Mouse (Mus musculus): ENCODE data around the gene Arf6. TPM values are rescaled to one million over a fixed set of nuclear protein-coding genes. Genes with fewer than 3 reads are reported as not detected.
"Not testable (repeated sequence)": the region's sequence is repeated elsewhere in the genome, so short reads cannot be mapped to it uniquely, and the experiment has no call there.

Arf6 gene
- polyA plus RNA-seq, 1 experiment from 2014 or later = 42.4 TPM

DNA sequence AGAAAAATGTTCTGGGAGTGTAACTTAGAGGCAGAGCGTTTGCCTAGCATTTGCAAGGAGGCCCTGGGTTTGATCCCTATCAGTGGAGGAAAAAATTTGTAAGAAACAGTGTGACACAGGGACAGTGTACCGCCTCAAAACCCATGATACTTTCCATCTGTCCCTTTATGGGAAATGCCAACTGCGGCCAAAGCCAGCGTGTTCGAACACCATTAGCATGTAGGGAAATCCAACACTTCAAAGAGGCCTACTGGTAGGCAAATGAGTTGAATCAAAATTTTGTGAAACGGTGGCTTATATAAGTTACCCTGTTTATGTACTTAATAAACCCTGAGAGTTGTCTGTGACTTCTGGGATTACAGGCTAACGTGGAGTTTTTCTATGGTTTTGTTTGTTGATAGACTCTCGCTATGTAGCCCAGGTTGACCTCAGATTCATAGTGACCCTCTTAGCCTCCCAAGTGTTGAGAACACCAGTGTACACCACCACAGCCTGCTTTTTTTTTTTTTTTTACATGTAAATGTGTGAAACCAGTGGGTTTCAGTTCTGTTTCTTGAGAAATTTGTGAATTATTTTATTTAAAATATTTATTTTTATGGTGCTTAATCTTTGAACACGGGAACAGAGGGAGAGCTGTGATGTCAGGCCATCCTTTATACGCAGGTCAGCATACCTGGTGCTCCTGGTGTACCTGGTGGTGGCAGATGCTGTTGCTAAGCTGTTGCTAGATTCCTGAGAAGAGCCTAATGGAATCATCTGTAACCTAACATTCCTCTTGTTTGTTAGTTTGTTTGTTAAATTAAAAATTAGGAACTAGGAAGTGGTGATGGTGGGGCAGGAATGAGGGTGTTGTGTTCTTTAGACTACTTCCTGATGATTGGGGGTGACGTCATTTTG is 6.9 kb downstream of the Arf6 start:
- H3K27me3 ChIP-seq (ENCODE audit: insufficient read depth, poor library complexity, severe bottlenecking) = no peaks in the 10 kb centered on the region
- DNase-seq (ENCODE audit: low spot score) = no peak
- H3K4me3 ChIP-seq = no peak overlapping the region
- H3K36me3 ChIP-seq = peaks cover 34% of the 10 kb centered on the region
- no peaks in the 10 kb centered on the region for H3K9me3 ChIP-seq
- no peak overlapping the region for H3K27ac ChIP-seq
- peaks cover 21% of the 10 kb centered on the region for H3K4me1 ChIP-seq (replicated peaks)
- WGBS = 91% methylated on average over 11 of the region's 11 CpGs

DNA sequence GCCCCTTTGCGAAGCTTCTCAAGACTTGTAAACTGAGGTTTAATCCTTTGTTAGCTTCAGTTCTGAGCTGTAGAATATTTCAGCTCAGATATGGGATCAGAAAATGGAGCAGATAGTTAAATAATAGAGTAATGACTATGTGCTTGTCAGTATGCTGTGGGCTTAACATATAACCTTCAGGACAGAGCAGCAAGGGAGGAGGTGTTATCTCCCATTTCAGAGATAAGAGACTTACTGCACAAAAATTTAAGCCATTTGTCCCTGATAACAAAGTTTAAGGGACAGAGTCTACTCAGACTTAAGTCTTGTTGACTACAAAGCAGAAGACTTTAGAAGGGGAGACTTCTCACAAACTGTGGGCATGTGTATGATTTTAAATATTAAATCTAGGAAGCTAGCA is 10.9 kb downstream of the Arf6 start:
- peaks cover 4% of the 10 kb centered on the region; the same call in 1 of the 2 replicates for H3K36me3 ChIP-seq
- H3K9me3 ChIP-seq = no peaks in the 10 kb centered on the region
- no peaks in the 10 kb centered on the region for H3K4me1 ChIP-seq (replicated peaks)
- no peak overlapping the region for H3K4me3 ChIP-seq
- no peak overlapping the region for H3K27ac ChIP-seq
- DNase-seq (ENCODE audit: low spot score) = no peak
- WGBS = 93% methylated on average over 1 of the region's 1 CpGs
- no peaks in the 10 kb centered on the region for H3K27me3 ChIP-seq (ENCODE audit: insufficient read depth, poor library complexity, severe bottlenecking)

DNA sequence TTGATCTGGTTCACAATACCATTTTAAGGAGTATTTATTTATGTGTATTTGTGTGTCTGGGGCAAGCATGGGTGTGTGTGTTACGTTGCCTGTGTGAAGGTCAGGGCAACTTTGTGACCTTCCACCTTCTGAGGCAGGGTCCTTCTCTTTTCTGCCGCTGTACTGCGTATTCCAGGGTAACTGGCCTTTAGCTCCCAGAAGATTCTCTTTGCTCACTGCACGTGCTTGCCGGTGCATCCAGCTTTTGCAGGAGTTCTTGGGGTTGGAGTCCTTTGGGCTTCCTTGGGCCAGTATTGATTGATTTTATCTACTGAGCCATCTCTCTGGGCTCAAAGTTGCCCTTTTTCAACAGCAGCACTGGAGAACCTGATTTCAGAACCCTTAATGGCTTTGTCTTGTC is 12.7 kb downstream of the Arf6 start:
- 93% methylated on average over 5 of the region's 5 CpGs for WGBS
- no peaks in the 10 kb centered on the region for H3K9me3 ChIP-seq
- H3K27me3 ChIP-seq (ENCODE audit: insufficient read depth, poor library complexity, severe bottlenecking) = no peaks in the 10 kb centered on the region
- no peak overlapping the region for H3K27ac ChIP-seq
- no peak overlapping the region for H3K4me3 ChIP-seq
- peaks cover 4% of the 10 kb centered on the region; the same call in 1 of the 2 replicates for H3K36me3 ChIP-seq
- DNase-seq (ENCODE audit: low spot score) = no peak
- H3K4me1 ChIP-seq (replicated peaks) = no peaks in the 10 kb centered on the region

DNA sequence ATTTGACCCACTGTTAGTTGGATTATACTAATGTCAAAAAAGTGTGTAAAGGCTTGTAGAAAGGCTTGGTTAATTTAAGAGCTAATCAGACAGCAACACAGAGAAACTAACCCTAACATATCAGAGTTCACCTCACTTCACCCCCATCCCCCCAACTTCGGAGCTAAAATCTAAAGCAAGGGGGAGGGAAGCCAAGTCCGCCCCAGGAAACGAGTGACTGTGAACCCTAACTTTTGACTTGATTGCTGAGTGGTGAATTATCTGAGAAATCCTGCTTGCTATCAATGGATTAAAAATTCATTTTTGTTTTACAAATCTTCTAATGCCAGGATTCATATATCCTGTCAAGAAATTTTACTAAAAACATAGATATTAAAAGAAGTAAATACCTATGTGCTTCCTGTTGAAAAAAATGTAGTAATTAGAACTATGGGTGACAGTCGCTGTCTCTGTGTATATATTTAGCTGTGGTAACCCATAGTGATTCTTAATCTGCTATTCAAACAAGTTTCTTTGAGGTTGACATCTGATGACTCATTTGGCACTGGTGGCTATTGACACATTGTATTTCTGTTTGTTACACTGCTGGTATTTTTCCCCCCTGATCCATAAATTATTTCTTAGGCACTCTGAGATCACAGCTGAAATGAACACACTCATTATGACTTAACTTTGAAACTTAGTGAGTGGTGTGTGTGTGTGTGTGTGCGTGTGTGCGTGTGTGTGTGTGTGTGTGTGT is 13.8 kb downstream of the Arf6 start:
- no peaks in the 10 kb centered on the region for H3K27me3 ChIP-seq (ENCODE audit: insufficient read depth, poor library complexity, severe bottlenecking)
- DNase-seq (ENCODE audit: low spot score) = no peak
- 84% methylated on average over 6 of the region's 6 CpGs for WGBS
- no peaks in the 10 kb centered on the region for H3K36me3 ChIP-seq
- no peak overlapping the region for H3K27ac ChIP-seq
- H3K4me3 ChIP-seq = no peak overlapping the region
- H3K4me1 ChIP-seq (replicated peaks) = no peaks in the 10 kb centered on the region
- no peaks in the 10 kb centered on the region for H3K9me3 ChIP-seq

DNA sequence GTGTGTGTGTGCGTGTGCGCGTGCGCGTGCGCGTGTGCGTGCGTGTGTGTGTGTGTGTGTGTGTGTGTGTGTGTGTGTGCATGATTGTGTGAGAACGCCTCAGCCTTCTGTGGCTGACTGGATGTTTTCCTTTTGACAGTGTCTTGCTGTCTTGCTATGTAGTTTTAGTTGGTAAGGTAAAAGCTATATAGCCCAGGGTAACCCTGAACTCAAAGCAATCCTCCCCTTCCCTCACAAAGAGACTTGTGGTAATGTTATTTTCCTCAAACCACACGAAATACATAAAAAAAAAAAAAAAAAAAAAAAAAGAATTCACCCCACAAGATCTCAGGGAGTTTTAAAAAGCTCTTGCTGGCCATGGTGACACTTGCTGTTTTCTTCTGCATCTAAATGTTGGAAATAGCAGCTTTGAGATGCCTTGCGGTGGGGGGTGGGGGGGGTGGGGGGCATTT is 14.4 kb downstream of the Arf6 start:
- H3K27me3 ChIP-seq (ENCODE audit: insufficient read depth, poor library complexity, severe bottlenecking); H3K4me1 ChIP-seq (replicated peaks); H3K4me3 ChIP-seq; H3K27ac ChIP-seq; H3K36me3 ChIP-seq; H3K9me3 ChIP-seq; DNase-seq (ENCODE audit: low spot score): not testable (repeated sequence)
- WGBS = 78% methylated on average over 12 of the region's 12 CpGs

DNA sequence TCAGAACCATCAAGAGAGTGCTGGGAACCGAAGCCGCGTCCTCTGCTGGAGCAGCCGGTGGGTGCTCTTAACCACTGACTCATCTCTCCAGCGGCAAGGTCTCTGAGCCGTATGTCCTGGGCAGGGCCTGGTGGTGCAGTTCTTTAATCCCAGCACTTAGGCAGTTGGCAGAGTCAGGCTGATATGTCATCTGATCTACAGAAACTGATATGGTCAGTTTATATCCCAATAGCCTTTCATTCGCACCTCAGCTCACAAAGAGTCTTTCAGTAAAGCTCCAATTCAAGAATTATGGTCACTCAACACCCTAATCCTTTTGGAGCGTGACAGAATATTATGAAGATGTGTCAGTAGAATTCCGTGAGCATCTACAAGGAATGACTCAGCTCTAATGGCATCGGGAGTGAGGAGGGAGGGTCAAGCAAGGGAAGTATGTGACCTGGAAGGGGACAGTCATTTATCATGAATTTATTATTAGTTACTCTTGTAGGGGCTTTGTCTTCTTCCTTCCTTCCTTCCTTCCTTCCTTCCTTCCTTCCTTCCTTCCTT is 16.4 kb downstream of the Arf6 start:
- no peak overlapping the region for H3K27ac ChIP-seq
- no peak for DNase-seq (ENCODE audit: low spot score)
- 95% methylated on average over 10 of the region's 10 CpGs for WGBS
- H3K9me3 ChIP-seq = no peaks in the 10 kb centered on the region
- no peaks in the 10 kb centered on the region for H3K27me3 ChIP-seq (ENCODE audit: insufficient read depth, poor library complexity, severe bottlenecking)
- H3K4me1 ChIP-seq (replicated peaks) = no peaks in the 10 kb centered on the region
- no peaks in the 10 kb centered on the region for H3K36me3 ChIP-seq
- no peak overlapping the region for H3K4me3 ChIP-seq

DNA sequence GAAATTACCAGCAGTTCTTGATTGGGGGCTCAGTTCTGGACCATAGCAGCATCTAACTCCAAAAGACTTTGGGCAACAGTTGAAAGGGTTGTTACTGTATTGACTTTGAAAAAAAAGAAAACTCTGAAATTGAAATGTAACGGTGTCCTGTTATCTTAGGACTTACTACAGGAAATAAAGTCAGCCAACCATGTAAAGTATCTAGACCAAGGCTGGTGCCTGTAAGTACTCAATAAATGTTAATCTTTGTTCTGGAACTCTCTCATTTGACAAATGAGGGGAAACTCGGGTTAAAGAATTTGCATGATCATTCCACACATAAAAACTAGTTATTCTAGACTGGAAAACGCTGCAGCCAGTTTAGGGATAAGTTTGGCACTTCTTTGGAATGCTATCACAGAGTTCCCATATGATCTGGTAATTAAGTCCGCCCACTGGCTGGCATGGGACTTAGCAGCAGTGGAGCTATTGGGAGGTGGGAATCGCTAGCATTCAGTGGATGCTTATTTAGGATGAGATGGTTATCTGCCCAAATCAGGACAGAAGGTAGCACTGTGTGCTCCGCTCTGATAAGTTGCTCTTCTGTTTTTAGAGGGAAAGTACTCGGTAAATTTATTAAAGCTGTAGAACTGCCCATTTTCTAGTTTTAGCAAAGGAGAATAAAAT is 17.5 kb downstream of the Arf6 start:
- Histone ChIP-seq H3K9me3 (no peaks in the 10 kb centered on the region), H3K4me1 (replicated peaks) (no peaks in the 10 kb centered on the region), H3K36me3 (no peaks in the 10 kb centered on the region), H3K27ac (no peak overlapping the region), H3K27me3 (ENCODE audit: insufficient read depth, poor library complexity, severe bottlenecking) (no peaks in the 10 kb centered on the region), H3K4me3 (no peak overlapping the region)
- WGBS = 74% methylated on average over 7 of the region's 7 CpGs
- no peak for DNase-seq (ENCODE audit: low spot score)

DNA sequence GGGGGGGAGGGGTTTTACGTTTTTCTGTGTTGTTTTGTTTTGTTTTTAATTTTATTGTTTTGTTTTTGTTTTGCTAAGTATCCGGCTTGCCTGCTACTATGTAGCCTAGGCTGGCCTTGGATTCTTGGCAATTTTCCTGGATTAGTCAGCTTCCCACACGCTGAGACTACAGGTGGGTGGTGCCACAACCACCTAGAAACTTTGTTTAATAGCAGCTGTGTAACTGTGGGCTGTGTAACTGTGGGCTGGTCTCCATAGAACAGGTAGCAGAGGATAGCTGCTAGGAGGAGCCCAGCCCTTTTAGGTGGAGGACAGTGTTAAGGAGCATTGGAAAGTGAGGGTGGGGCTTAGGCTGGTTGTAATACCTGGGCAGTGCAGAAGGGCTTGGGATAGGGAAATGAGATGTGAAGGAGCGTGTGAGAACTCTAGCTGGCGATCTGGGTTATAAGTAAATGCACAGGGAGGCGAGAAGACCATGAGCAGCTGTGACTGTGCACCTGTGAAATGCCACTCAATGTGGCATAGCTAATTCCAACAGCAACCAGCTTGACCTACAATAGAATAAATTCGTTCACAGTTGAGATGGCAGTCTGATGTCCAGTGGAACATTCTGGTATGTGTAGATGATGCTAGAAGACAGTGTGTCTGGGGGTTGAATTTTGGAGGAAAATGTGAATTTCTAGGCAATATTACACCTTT is 18.2 kb downstream of the Arf6 start:
- H3K27me3 ChIP-seq (ENCODE audit: insufficient read depth, poor library complexity, severe bottlenecking) = no peaks in the 10 kb centered on the region
- WGBS = 83% methylated on average over 7 of the region's 7 CpGs
- no peaks in the 10 kb centered on the region for H3K9me3 ChIP-seq

DNA sequence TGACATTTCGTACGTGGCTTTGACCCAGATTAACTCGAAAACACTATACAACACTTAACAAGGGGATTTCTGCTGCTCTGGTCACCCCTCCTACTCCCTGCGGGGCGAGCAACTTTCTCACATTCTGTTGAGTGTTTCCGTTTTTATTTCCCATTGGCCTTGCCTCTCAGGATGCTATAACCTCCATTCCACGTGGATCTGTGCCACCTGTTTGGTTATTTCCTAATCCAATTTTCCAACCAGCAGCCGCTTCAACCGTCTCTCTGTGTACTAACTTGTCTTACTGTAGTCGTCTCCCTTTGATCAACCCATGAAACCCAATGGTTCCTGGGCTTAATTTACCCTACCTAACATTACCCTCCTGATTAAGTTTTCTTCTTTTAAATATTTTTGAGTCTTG is 21.1 kb downstream of the Arf6 start:
- WGBS = 85% methylated on average over 10 of the region's 10 CpGs
- no peak for DNase-seq (ENCODE audit: low spot score)
- H3K27ac ChIP-seq = no peak overlapping the region
- no peaks in the 10 kb centered on the region for H3K4me1 ChIP-seq (replicated peaks)
- no peaks in the 10 kb centered on the region for H3K9me3 ChIP-seq
- no peaks in the 10 kb centered on the region for H3K27me3 ChIP-seq (ENCODE audit: insufficient read depth, poor library complexity, severe bottlenecking)
- H3K36me3 ChIP-seq = no peaks in the 10 kb centered on the region
- no peak overlapping the region for H3K4me3 ChIP-seq

More for the DNA sequence above, 18.2 kb downstream of the Arf6 start:
- H3K4me3 ChIP-seq = no peak overlapping the region
- no peaks in the 10 kb centered on the region for H3K4me1 ChIP-seq (replicated peaks)
- H3K27ac ChIP-seq = no peak overlapping the region
- no peaks in the 10 kb centered on the region for H3K36me3 ChIP-seq
- DNase-seq (ENCODE audit: low spot score) = no peak

DNA sequence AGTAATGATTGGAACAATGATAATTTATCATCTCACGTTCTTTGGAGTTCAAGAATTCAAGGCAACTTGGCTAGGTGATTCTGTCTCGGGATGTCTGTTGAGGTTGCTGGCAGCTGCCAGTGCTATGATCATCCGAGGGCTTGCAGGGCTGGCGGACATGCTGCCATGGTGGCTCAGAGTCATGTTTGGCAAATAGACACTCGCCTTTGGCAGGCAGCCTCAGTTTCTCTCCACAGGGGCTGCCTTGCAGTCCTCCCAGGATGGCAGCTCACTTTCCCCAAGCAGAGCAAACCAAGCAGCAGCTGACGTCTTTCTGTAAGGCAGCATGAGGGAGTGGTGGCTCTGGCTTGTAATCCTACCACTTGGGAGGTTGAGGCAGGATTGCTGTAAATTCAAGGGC is 22.5 kb downstream of the Arf6 start:
- Histone ChIP-seq H3K36me3 (no peaks in the 10 kb centered on the region), H3K27me3 (ENCODE audit: insufficient read depth, poor library complexity, severe bottlenecking) (no peaks in the 10 kb centered on the region), H3K4me1 (replicated peaks) (no peaks in the 10 kb centered on the region), H3K27ac (no peak overlapping the region), H3K4me3 (no peak overlapping the region), H3K9me3 (no peaks in the 10 kb centered on the region)
- DNase-seq (ENCODE audit: low spot score) = no peak
- WGBS = 89% methylated on average over 6 of the region's 6 CpGs

DNA sequence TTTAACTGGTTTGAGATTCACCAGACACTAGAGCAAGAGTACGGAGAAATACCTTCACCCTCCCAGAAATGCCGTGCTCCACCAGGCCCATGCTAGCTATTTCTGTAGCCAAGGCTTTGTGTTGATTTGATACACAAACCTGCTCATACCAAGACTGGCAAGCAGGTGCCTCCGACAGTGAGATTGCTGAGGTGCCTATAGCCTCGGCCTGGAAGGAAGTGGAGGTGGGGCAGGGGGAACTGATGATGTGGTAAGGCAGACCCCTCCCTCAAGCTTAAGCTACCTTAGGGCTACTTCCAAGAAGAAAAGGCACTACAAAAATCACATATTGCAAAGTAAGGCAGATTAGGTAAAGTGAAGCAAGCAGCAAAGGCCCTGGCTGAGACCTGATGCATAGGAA is 28.4 kb downstream of the Arf6 start:
- Histone ChIP-seq H3K27ac (no peak overlapping the region), H3K4me3 (no peak overlapping the region), H3K4me1 (replicated peaks) (no peaks in the 10 kb centered on the region), H3K9me3 (no peaks in the 10 kb centered on the region), H3K27me3 (ENCODE audit: insufficient read depth, poor library complexity, severe bottlenecking) (no peaks in the 10 kb centered on the region), H3K36me3 (no peaks in the 10 kb centered on the region)
- no peak for DNase-seq (ENCODE audit: low spot score)
- 78% methylated on average over 4 of the region's 4 CpGs for WGBS

DNA sequence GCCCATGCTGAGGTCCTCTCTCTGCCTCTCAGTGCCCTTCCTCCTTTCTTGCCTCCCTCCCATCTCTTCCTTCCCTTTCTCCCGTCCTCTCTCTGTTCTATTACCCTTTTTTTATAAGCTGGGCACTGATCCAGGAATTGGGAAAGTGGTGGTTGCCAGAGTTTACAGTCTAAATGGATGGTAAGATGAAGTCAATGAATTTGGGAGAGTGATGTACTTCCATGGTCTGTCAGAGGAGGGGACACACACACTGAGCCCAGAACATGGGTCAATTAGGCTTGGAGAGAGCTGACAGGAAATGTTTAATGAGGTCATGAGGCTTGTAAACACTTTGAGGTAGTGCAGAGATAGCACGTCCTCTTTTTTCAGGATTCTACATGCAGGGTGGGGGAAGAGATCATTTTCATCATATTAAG is 28.9 kb downstream of the Arf6 start:
- no peak overlapping the region for H3K27ac ChIP-seq
- no peak for DNase-seq (ENCODE audit: low spot score)
- no peak overlapping the region for H3K4me3 ChIP-seq
- no peaks in the 10 kb centered on the region for H3K4me1 ChIP-seq (replicated peaks)
- no peaks in the 10 kb centered on the region for H3K9me3 ChIP-seq
- no peaks in the 10 kb centered on the region for H3K27me3 ChIP-seq (ENCODE audit: insufficient read depth, poor library complexity, severe bottlenecking)
- 68% methylated on average over 2 of the region's 2 CpGs for WGBS
- no peaks in the 10 kb centered on the region for H3K36me3 ChIP-seq
